Mouse (Mus musculus) heart, adult 2 months (tissue): ENCODE data around the gene Mybpc1. TPM values are rescaled to one million over a fixed set of nuclear protein-coding genes. Genes with fewer than 3 reads are reported as not detected.

Experiments used
- DNase-seq, 2 experiments: peaks; one replicate each; pipeline ENCODE4 v3.0.0; 2021
- H3K27ac ChIP-seq: fragments of 200-600 bp; 2 replicates; pipeline ENCODE4 v1.8.1; 2022
- H3K27me3 ChIP-seq: fragments of 200-500 bp; 2 replicates; pipeline ENCODE4 v1.6.1; 2012; ENCODE audit warnings: mild to moderate bottlenecking, low read length, inconsistent platforms, mixed read lengths; ENCODE audit not compliant: control insufficient read depth, insufficient read depth
- H3K36me3 ChIP-seq: fragments of 200-500 bp; 2 replicates; pipeline ENCODE4 v1.6.1; 2012; ENCODE audit warnings: low read length, inconsistent platforms; ENCODE audit not compliant: control insufficient read depth, insufficient read depth
- H3K4me1 ChIP-seq: fragments of 200-500 bp; 2 replicates; pipeline ENCODE4 v1.6.1; 2011; ENCODE audit warnings: low read length; ENCODE audit not compliant: control insufficient read depth, insufficient read depth
- H3K4me3 ChIP-seq: fragments of 200-600 bp; 2 replicates; pipeline ENCODE4 v1.8.1; 2022
- H3K79me2 ChIP-seq: fragments of 200-500 bp; replicated peaks from 2 replicates; pipeline ENCODE4 v1.6.1; 2012; ENCODE audit warnings: mild to moderate bottlenecking, inconsistent platforms, low read length, moderate library complexity, mixed read lengths; ENCODE audit not compliant: control insufficient read depth, insufficient read depth
- H3K9ac ChIP-seq: fragments of 200-500 bp; 2 replicates; pipeline ENCODE4 v1.6.1; 2012; ENCODE audit warnings: low read depth, mild to moderate bottlenecking, control low read depth, inconsistent platforms, low read length, mixed read lengths
- CTCF ChIP-seq: fragments of 200-600 bp; IDR thresholded peaks from 2 replicates; pipeline ENCODE4 v1.8.1; 2022; ENCODE audit warnings: antibody characterized with exemption, mild to moderate bottlenecking, moderate library complexity
- EP300 ChIP-seq: fragments of 200-500 bp; IDR thresholded peaks from 2 replicates; pipeline ENCODE4 v1.6.1; 2011; ENCODE audit warnings: low read depth, low read length, control low read depth; ENCODE audit not compliant: insufficient read depth
- POLR2A ChIP-seq: fragments of 200-500 bp; IDR thresholded peaks from 2 replicates; pipeline ENCODE4 v1.6.1; 2011; ENCODE audit warnings: mild to moderate bottlenecking, low read depth, low read length, control low read depth; ENCODE audit not compliant: insufficient read depth
- WGBS: fragments of 180-500 bp; shearing (Covaris S2); methylation state at CpG from one replicate; pipeline ENCODE4 v1.1.7; 2018; 5-methylcytosine and 5-hydroxymethylcytosine counted together
- intact Hi-C: fragments of 180-260 bp; cut with DNase I; formaldehyde crosslinking; loops from one replicate; pipeline ENCODE4 v1.15.1; 2025
- polyA plus RNA-seq: library from polyadenylated mRNA; depleted of rRNA; stranded (reverse); fragments of >200 nt; gene quantifications from 2 replicates; pipeline ENCODE4 v1.2.3, GENCODE M21; 2012
- total RNA-seq, 2 experiments: library from RNA; stranded (reverse); gene quantifications; 2 replicates each; pipeline ENCODE4 v1.2.3; 2021

The Mybpc1 gene
- total and polyA plus RNA-seq, 3 experiments, result 0.06 to 0.42 (median 0.14) TPM

DNA sequence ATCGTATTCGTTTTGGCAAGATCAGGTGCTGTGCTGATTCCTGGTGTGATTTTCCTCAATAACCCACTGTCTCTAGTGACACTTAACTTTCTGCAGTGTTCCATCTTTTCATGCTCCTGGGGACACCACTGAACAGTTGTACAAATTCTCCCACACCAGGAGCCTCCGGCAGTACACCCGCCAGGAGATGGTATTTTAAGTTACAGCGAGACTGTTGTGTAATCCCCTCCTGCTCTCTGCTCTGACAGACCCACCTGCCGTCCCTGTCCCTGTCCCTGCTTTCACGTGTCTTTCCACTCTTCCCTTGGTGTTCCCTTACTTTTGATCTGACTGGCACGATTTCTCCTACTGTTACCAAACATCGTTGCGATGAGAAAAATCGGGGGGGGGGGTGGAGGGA lies 19.3 kb upstream of the Mybpc1 start:
- no peak for DNase-seq
- intact Hi-C loops, result loop anchor here (5.0 kb wide), 1 partner anchor 112 kb away; no protein-coding TSS in a partner anchor
- Histone ChIP-seq H3K4me3 (no peak overlapping the region), H3K27me3 (no peaks in the 10 kb centered on the region), H3K27ac (no peak overlapping the region), H3K79me2 (no peaks in the 10 kb centered on the region), H3K36me3 (no peaks in the 10 kb centered on the region), H3K4me1 (no peaks in the 10 kb centered on the region; the same call in 1 of the 2 replicates), H3K9ac (no peak overlapping the region)
- no peak for TF ChIP-seq POLR2A
- no peak for TF ChIP-seq CTCF
- no peak for TF ChIP-seq EP300
- 84% methylated on average over 11 of the region's 11 CpGs for WGBS

- peak overlapping the region; percentile 19; the same call in 1 of the 2 replicates for H3K27ac ChIP-seq
- no peak overlapping the region; the same call in 1 of the 2 replicates for H3K4me3 ChIP-seq
- WGBS, result 43% methylated on average over 16 of the region's 16 CpGs
- no peak overlapping the region for H3K9ac ChIP-seq
- H3K4me1 ChIP-seq, result no peaks in the 10 kb centered on the region; the same call in 1 of the 2 replicates
- intact Hi-C loops, result loop anchor here (5.0 kb wide), 1 partner anchor 110 kb away; no protein-coding TSS in a partner anchor
- H3K27me3 ChIP-seq, result no peaks in the 10 kb centered on the region
- peak; percentile 32 to 48 for DNase-seq
- TF ChIP-seq EP300 (peak; percentile 33; the same call in 1 of the 2 replicates), CTCF (no peak), POLR2A (no peak)
- no peaks in the 10 kb centered on the region for H3K79me2 ChIP-seq
- H3K36me3 ChIP-seq, result no peaks in the 10 kb centered on the region
These were observed 17.7 kb upstream of the Mybpc1 start for GRCm38 (mm10) chr10:88622624-88623023.

GRCm38 (mm10) chr10:88620809-88621208 lies 15.9 kb upstream of the Mybpc1 start:
- H3K4me3 ChIP-seq, result no peak overlapping the region
- no peaks in the 10 kb centered on the region for H3K79me2 ChIP-seq
- H3K9ac ChIP-seq, result no peak overlapping the region
- 91% methylated on average over 3 of the region's 3 CpGs for WGBS
- H3K4me1 ChIP-seq, result no peaks in the 10 kb centered on the region; the same call in 1 of the 2 replicates
- H3K27ac ChIP-seq, result no peak overlapping the region
- DNase-seq, result no peak
- H3K27me3 ChIP-seq, result no peaks in the 10 kb centered on the region
- TF ChIP-seq CTCF (0 out of 2 replicates have a peak, but pooled peaks have one; percentile 14), POLR2A (no peak)
- no peaks in the 10 kb centered on the region for H3K36me3 ChIP-seq
- intact Hi-C loops, result loop anchor here (5.0 kb wide), 1 partner anchor 109 kb away; no protein-coding TSS in a partner anchor

- Histone ChIP-seq H3K36me3 (no peaks in the 10 kb centered on the region), H3K9ac (no peak overlapping the region), H3K4me1 (no peaks in the 10 kb centered on the region), H3K4me3 (no peak overlapping the region), H3K79me2 (no peaks in the 10 kb centered on the region), H3K27me3 (no peaks in the 10 kb centered on the region), H3K27ac (no peak overlapping the region)
- TF ChIP-seq CTCF (no peak), POLR2A (no peak), EP300 (no peak)
- DNase-seq, result no peak
- 82% methylated on average over 11 of the region's 11 CpGs for WGBS
- intact Hi-C loops, result no loop called here
These were observed 8.1 kb upstream of the Mybpc1 start for GRCm38 (mm10) chr10:88613051-88613450.

DNA sequence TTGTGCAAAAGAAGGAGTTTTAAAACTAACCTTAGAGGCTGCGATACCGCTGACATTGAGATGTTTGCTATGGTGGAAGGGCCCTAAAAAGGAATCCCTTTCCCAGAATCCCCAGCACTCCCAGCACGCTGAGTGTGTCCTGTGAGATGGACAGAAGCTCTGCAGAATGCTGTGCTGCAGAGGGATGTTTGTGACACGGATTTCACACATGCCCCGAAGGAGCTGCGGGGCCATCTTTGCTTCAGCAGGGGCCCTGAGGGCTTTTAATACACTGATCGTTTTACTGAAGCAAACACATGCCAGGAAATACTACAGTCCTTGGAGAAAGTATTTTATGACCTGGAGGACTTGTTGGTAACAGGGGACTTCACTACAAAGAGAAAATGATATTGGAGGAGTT lies 1.7 kb upstream of the Mybpc1 start:
- Histone ChIP-seq H3K4me1 (no peaks in the 10 kb centered on the region), H3K27me3 (no peaks in the 10 kb centered on the region), H3K9ac (no peak overlapping the region), H3K27ac (no peak overlapping the region), H3K79me2 (no peaks in the 10 kb centered on the region), H3K36me3 (no peaks in the 10 kb centered on the region), H3K4me3 (no peak overlapping the region)
- 77% methylated on average over 7 of the region's 7 CpGs for WGBS
- DNase-seq, result no peak
- intact Hi-C loops, result no loop called here
- TF ChIP-seq POLR2A (no peak), CTCF (no peak)

- Histone ChIP-seq H3K9ac (no peak overlapping the region), H3K4me1 (no peaks in the 10 kb centered on the region), H3K4me3 (no peak overlapping the region), H3K27me3 (no peaks in the 10 kb centered on the region), H3K36me3 (no peaks in the 10 kb centered on the region), H3K27ac (no peak overlapping the region), H3K79me2 (no peaks in the 10 kb centered on the region)
- 83% methylated on average over 8 of the region's 8 CpGs for WGBS
- no peak for TF ChIP-seq CTCF
- TF ChIP-seq POLR2A, result no peak
- TF ChIP-seq EP300, result no peak
- intact Hi-C loops, result no loop called here
- DNase-seq, result no peak
These were observed 1.1 kb upstream of the Mybpc1 start for GRCm38 (mm10) chr10:88606065-88606464.
